Mouse (Mus musculus) c-Kit-positive CD71-positive TER-119-negative erythroid progenitor cells, embryonic 14.5 days (primary cell): ENCODE measurements around the gene Fmnl2.

Experiments used
- DNase-seq: peaks from one replicate; pipeline ENCODE4 v3.0.0-alpha.2; 2013; ENCODE audit warnings: low read depth

Fmnl2 gene

DNA sequence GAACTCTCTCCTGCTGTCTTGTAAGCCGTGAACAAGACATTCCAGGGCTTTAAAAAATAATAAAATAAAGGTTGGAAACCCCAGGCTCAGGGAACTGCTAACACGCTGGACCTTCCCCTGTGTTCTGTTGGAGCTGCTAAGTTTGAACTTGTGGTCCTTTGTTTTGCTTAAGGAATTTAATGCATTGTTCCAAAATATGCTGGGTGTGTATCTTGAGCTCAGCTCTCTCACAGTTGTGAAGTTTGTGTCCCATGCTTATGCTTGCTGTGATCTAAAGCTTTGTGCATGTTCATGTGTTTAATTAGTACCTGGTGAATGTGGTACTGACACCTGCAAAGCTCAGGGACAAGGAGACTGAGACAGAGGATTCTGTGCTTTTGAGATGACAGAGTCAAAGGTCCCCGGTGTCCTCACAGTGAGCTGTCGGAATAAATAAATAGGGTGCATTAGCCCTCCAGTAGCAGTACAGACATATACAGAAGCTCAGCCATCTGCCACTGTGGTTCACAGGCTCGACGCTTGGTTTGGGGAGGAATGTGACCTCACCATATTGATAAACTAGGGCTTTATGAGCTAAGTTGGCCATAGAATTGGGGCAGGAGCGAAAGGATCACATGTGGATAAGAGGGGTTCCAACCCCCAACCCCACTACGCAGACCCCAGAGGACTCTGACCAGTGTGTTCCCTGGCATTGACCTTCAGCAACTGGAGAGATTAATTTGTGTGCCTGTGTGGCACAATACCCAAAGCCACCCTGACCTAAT is 100.3 kb downstream of the Fmnl2 start:
- DNase-seq: no peak

DNA sequence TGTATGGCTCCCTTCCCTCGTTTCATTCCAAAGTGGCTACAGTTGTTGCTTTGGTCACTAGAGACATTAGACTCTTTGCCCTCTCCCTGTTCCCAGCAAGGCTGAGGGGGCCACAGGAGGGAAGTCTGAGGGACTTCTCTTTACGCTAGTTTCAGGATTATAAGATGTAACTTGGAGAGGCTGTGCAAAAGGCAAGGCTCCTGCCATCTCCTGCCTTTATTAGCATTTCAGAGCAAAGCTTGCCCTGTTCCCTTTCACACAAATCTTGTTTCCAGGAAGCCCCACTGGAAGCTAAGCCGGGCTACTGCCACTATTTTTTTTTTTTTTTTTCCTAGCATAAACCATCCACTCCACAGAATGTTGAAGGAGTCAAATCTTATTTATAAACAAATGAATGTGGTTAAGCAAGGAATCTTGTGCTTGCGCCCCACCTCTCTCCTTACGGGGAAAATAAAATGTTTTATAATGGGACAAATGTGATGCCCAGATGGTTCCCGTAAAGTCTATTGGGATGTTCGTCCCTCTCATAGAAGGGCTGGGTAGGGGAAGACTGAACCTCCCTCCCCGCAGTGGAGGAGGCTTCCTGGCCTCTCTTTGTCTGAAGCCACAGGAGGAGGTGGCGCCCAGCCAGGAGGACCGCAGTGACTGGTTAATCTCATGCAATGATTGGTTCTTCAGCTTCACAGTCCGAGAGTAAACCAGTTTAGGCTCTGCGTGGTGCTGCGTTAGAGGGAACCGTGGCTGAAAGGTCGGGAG is 101.1 kb downstream of the Fmnl2 start:
- DNase-seq: no peak

DNA sequence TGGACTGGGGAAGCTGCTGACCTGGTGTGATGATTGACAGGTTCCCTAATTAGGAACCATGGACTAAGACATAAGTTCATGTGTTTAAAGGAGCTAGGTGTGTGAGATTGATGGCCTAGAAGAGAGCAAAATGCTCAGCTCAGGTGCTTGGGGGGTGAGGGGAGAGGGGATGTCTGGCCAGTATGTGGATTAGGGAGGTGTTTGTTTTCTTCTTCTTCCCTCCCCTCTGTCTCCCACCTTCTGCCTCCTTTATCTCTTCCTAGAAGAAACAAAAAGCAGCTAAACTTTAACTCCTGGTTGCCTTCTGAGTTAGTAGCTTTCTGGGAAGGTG is 101.6 kb downstream of the Fmnl2 start:
- DNase-seq: no peak

DNA sequence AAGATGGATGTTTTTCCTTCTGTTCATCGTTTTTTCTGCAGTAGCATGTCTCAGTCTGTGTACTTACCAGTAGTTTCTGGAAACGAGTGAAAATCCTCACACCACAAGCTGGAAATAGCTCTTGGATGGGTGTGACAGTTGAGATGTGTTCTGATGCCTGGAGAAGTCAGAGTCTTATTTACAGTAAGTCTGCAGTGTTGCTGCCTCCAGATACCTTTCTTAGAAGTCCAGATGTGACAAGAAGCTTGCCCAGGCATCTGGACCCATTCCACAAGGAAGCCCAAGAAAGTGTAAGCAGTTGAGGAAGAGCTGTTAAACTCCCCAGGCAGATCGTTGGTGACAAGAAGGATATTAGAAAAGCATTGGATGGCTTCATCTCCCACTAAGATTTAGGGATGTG is 102.3 kb downstream of the Fmnl2 start:
- no peak for DNase-seq

DNA sequence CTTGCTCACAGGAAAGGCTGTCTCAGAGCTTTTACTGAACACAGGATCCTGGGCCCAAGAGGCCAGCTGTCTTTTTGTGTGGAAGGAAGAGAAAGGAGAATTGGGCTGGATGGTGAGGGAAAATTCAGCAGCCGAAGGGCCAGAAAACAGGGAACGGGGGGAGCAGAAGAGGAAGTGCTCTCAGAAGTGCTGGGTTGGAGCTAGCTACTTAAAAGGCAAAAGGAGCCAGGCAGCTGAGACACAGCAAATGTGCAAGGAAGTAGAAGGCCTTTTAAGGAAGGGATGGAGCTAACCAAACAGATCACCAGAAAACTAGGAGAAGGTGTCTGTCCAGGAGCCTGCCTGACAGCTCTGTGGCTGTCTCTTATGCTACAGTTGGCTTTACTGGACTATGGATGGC is 103.0 kb downstream of the Fmnl2 start:
- no peak for DNase-seq

DNA sequence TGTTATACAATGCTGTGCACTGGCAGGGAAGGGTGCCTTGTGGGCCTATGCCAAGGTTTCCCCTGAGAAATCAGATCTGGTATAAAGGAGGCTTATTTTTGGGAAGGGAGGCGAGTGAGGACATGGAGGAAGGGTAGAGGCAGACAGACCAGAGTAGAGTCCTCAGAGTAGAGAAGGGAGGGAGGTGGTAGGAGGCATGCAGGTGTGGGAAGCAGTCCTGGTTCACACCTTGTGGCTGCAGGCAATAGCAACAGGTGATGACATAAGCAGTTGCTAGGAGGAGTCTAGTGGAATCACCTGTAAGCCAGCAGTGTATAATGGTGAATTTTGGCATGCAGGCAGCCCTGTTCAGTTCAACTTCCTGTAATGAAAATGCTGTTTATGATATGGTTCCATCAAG is 105.8 kb downstream of the Fmnl2 start:
- no peak for DNase-seq

DNA sequence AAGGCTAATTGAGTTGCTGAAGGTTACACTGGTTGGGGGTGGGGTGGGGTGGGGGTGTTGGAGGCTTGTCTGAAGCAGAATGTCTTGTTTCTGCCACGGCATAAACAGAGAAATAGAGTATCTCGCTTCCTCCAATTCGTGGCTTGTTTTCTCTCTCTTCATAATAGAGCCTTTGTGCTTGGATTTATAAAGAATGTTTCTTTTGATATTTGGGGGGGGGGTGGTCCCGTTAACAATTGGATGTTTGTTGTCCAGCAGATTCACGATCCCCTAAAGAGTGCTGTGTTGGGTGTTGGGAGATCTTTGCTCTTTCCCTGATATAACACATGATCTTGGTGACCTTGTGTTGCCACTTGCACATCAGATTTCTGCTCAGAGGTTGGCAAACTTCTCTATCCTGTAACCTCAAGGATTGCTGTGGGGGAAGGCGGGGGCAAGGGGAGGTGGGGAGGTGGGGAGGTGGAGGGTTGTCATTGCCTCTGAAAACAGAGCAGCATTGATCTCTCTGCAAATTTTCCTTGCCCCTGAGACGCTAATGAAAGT is 106.8 kb downstream of the Fmnl2 start:
- DNase-seq: no peak

DNA sequence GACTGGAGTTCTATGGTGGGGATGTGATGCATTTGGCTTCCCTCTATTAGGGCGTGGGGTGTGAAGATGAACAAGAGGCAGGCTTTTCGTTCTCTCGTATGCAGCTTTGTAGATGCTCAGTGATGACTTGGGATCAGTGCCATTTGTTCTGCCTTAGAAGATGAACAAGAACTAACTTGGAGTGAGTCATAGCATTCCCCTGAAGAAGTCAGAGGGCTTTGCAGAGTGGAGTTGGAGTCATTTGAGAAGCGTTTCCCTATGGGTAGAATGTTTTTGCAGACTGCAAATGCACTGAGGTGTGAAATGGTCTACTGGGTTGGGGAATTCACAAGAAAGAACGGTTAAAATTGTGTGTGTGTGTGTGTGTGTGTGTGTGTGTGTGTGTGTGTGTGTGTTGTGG is 108.6 kb downstream of the Fmnl2 start:
- no peak for DNase-seq

DNA sequence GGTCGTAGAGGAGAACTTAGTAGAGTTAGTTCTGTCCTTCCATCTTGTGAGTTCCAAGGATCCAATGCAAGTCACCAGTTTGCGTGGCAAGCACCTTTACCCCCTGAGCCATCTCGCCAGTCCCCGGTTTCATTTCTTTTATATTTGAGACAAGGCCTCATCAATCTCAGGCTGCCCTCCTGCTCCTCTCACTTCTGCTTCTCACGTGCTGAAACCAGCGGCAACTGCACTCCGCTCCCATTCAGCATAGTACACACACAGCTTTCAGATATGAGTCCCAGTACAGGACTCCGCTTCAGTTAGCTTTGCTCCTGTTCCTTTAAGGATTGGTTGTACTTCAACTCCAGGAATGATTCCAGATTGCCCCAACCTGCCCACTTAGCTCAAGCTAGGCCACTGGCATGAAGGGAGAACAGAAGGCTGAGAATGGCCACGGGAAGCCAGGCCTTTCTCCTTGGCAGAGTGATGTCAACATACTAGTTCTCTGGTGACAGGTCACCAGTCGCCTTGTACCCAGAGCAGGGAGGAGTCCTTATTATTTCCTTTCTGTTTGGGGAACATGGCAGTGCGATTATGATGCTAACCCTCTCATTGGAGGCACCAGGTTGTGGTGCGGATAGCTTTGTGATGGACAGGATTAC is 109.3 kb downstream of the Fmnl2 start:
- no peak for DNase-seq

DNA sequence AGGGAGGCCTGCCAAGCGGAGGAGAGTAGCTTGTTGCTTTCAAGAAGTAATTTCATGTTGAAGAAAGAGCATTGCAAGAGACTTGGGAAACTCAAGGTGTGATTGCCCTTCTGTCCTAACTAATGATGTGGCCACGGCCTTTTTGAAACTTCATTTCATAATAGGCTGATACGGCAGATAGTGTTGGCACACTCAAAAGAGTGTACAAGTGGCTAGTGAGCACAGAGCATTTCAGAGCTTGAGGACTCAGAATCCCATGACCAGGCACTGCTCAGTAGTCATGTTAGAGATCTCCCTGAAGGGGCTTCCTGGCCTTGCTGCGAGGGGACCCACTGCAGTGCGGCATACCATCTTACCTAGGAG is 109.8 kb downstream of the Fmnl2 start:
- DNase-seq: no peak

DNA sequence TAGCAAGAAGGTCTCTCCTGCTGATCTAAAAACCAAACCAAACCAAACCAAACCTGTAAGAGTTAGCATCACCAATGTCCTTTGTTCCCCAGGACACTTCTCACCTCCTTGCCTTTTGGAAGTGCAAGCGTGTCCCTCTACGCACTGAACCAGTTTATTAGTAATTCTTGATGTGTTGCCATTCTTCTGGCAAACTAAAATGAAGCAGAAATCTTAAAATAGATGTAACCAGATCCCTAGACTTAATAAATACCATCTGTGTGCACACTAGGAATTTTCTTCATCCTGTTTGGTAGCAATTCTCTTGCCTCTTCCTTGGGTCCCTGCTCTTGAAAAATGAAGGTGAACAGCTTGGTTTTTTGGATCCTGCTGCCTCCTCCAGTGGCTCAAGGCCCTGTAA is 111.2 kb downstream of the Fmnl2 start:
- no peak for DNase-seq

DNA sequence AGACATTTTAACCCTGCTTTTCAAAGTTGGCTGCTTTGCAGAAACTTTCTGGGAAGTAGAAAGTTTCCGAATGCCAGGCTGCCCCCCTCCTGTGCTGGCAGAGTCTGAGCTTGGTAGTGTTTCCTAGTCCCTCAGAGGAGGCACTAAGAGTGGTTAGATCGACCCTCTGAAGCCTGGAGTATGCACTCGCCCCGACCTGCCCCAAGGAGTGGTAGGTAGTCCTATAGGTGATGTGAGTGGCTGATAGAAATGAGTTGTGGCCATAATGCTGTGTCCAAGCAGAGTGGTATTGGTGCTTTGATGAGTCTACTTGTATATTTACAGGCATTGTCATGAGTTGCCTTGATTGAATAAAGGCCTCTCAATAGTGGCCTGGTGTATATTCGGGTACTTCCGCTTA is 116.4 kb downstream of the Fmnl2 start:
- no peak for DNase-seq

DNA sequence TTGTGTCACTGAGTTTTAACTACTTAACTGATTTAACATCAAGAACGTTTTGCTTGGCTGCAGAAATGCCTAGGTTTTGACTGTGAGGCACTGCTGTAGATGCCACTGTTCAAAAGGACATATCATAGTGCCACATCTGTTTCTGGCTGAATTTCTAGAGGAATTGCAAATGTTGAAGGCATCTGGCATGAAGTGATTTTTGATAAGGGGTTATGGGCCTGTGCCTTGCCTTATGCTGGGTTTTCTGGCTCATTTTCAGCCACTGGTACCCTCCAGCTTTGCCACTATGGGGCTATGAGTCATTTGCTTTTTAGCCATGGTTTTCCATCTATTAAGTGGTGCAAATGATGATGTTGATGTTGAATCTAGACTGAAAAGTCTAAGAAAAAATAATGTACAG is 117.1 kb downstream of the Fmnl2 start:
- no peak for DNase-seq

DNA sequence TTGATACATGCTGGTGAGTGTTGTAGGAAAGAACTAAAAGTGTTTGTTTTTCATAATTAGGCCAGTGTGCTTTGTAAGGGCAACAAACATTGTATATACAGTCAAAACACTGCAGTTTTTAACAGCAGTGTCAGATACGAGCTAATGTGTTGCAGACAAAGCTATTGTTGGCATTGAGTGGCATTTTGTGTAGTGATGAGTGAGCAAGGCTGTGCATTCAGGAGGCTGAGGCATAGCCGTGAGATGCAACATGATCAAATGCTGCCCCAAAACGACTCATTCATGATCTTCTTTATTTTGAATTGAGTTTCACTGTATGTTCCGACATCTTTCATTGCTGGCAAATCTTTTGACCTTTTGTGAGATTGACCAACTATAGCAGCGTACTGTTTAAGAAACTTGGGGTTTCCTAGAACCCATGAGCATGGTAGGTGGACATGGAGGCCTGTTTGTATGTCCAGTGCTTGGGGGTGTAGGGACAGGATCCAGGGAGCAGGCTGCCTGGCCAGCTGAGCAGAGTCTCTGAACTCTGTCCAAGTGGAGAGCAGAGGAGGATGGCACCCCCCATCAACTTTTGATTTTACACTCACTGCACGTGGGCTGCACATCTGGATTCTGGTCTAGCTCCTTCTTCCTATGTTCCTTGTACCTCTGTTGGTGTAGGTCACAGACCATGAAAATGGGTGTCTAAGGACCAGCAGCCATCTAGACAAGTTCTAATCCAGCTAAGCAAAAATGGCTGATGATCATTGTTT is 120.4 kb downstream of the Fmnl2 start:
- no peak for DNase-seq

DNA sequence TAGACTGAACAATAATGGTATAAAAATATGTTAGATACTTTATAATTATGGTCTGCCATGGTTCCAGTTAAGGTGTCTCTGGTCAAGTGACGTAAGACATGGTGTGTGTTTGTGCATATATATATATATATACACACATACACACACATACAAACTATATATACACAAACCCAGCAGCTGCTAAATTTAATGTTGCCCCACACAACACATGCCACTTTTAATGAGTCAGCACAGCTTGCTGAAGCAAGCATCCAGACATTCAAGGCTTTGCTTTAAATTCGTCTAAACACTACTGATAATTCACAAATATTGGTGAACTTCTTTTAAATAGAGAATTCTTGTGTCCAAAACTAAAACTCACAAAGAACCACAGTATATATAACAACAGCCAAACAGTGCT is 121.1 kb downstream of the Fmnl2 start:
- no peak for DNase-seq

DNA sequence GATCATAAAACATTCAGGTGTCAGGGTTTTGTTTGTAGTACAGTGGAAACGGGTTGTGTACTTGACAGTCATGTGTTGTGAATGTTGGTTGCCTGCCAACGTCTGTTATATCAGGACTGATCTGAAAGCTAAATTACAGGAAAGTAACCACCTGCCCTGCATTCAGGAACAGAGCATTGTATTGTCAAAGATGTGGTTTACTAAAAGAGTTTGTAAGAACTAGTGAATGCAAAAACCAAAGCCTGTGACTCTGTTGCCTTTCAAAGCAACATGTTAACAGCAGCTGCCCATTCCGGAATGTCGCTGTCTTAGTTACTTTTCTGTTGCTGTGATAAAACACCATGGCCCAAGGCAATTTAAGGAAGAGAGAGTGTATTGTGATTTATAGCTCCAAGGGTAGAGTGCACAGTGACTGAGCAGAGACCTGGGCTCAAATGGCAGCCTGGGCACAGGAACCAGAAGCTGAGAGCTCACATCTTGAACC is 121.7 kb downstream of the Fmnl2 start:
- DNase-seq: no peak

DNA sequence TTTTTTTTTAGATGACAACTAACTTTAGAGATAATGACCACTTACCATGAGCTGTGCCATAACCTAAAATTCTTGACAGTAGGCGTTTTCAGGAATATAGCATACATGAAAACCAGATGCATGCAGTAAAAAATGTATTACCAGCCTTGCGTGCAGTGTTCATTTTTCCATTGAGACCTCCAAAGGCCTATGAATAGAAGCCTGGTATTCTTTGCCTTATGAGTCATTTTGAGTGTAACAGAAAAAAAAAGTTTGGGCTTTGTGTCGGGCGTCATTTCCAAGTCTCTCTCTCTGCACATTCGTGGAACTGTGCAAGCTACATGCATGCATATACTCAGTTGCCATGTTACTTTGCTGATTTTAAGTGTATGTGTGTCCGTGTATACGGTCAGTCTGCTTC is 123.5 kb downstream of the Fmnl2 start:
- no peak for DNase-seq

DNA sequence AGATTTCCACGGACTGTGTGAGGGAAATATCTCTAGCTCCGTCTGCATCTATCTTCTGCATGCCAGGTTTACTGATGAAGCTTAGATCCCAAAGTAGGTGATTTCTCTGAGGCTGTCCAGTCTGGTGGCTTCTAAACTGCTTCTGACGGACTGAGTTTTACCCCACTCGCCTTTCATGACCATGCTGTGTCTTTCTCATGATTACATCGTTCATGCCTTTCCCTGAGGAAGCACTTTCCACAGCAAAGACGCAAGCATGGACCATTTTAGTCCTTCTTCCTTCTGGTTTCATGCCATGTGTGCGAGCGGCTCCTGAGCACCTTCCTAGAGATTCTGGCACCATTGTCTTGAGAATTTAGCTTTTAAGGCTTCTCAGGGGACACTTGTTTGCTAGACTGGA is 123.9 kb downstream of the Fmnl2 start:
- no peak for DNase-seq

DNA sequence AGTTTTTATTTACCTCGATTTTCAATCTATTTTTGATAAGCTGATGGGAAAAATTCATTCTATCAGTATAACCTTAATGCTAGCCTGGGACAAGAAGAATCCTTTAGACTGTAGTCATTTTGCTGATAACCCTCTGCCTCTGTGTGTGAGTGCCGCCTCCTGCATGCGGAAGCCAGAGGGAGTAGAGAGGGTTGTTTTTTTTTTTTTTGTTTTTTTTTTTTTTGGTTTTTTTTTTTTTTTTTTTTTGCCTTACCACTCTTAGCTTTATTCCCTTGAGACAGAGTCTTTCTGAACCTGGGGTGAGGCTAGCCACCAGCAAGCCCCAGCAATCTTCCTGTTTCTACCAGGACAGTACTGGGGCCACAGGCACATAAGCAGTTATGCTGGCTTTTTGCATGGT is 124.8 kb downstream of the Fmnl2 start:
- no peak for DNase-seq

DNA sequence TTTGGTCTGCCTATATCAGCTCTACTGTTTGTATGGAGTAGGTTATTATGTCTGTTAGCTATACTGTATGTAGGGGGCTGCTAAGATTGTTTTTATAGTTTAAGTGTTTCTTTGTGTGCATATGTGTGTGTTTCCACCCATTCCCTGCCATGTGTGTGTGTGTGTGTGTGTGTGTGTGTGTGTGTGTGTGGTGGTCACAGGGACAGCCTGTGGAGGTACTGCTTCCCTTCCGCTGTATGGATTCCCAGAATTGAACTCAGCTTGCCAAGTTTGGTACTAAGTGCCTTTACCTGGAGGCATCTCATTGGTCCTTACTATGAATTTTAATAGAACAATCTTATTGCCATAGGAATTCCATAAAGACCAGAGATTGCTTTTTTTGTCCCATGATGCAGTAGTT is 126.9 kb downstream of the Fmnl2 start:
- no peak for DNase-seq

DNA sequence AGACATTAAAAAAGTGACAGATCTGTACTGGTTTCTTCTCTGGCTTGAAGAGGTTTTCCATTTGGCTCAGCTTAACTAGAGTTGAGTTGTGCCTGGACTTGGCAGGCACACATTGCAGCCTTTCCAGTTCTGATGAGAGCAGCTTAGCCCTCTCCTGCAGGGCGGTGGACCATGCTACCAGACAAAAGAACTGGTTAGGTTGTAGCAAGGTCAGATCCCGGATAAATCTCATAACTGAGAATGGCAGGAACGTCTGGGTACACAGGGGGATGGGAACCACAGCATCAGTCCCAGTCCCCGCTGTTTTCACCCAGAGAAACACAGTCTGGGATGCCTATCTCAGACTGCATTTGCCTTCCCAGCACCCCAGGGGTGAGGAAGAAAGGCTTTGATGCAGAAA is 127.5 kb downstream of the Fmnl2 start:
- no peak for DNase-seq

DNA sequence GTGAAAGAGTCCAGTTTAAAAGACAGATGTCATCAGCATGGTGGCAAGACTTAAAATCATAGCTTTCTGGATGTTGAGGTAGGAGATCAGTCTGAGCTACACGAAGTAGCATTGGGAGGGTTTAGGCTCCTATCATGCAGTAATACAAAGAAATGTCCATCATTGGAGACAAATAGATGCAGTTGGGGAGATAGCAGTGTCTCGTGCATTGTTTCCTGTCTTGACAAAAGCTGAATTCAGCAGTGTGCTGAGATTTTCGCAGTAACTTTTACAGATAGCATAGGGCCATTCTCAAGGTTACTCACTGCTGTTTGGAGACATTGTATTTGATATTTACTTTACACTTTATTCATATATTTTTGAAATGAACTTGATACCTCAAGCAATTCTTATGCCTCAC is 128.7 kb downstream of the Fmnl2 start:
- DNase-seq: no peak
